Mouse (Mus musculus) myocyte (in vitro differentiated cells): ENCODE measurements at regions not wholly inside any gene's neighbourhood (a gene's known extent, or its start where the extent isn't known, plus 50 kb on each side); places are given as distances from the start of the nearest gene placed in this dataset.

Source experiments
- H3K27me3 ChIP-seq: one replicate; pipeline ENCODE4 v1.6.1; 2011; ENCODE audit not compliant: control insufficient read depth, insufficient read depth, insufficient read length
- H3K36me3 ChIP-seq: one replicate; pipeline ENCODE4 v1.6.1; 2011; ENCODE audit not compliant: control insufficient read depth, insufficient read depth
- H3K4me2 ChIP-seq: one replicate; pipeline ENCODE4 v1.6.1; 2011; ENCODE audit warnings: low read depth, control low read depth
- H3K4me3 ChIP-seq: one replicate; pipeline ENCODE4 v1.5.1; 2011; ENCODE audit warnings: mild to moderate bottlenecking, control low read depth, moderate library complexity
- H3K79me2 ChIP-seq: one replicate; pipeline ENCODE4 v1.6.1; 2011; ENCODE audit not compliant: control insufficient read depth, insufficient read depth
- H3ac ChIP-seq: one replicate; pipeline ENCODE4 v1.6.1; 2011; ENCODE audit not compliant: control insufficient read depth, insufficient read length
- CEBPB ChIP-seq: IDR thresholded peaks from 2 replicates; pipeline ENCODE4 v1.6.1; 2011; ENCODE audit warnings: mild to moderate bottlenecking, moderate library complexity; ENCODE audit not compliant: poor library complexity, insufficient read depth, severe bottlenecking
- E2F4 ChIP-seq: IDR thresholded peaks from one replicate; pipeline ENCODE4 v1.6.1; 2011; ENCODE audit warnings: mild to moderate bottlenecking, control low read depth, moderate library complexity; ENCODE audit not compliant: insufficient read depth
- MAX ChIP-seq: IDR thresholded peaks from one replicate; pipeline ENCODE4 v1.6.1; 2011; ENCODE audit warnings: low read depth, mild to moderate bottlenecking, control low read depth
- MYOD1 ChIP-seq, 3 experiments: IDR thresholded peaks; one replicate each; pipeline ENCODE4 v1.6.1; 2011; ENCODE audit warnings: control low read depth in 2 of 3, low read depth in 2 of 3, mild to moderate bottlenecking in 2 of 3, moderate library complexity in 1 of 3; ENCODE audit not compliant: insufficient read length in 2 of 3, control insufficient read depth in 1 of 3
- MYOG ChIP-seq, 3 experiments: IDR thresholded peaks; one replicate each; pipeline ENCODE4 v1.6.1; 2011; ENCODE audit warnings: control low read depth in 2 of 3, low read depth in 2 of 3, mild to moderate bottlenecking in 2 of 3; ENCODE audit not compliant: insufficient read length in 2 of 3, control insufficient read depth in 1 of 3, insufficient read depth in 1 of 3
- POLR2A ChIP-seq: IDR thresholded peaks from one replicate; pipeline ENCODE4 v1.6.1; 2011; ENCODE audit warnings: low read depth, mild to moderate bottlenecking, control low read depth, moderate library complexity; ENCODE audit not compliant: insufficient read length
- POLR2AphosphoS2 ChIP-seq: IDR thresholded peaks from one replicate; pipeline ENCODE4 v1.6.1; 2011; ENCODE audit warnings: low read depth, control low read depth; ENCODE audit not compliant: insufficient read length
- REST ChIP-seq: IDR thresholded peaks from one replicate; pipeline ENCODE4 v1.6.1; 2011; ENCODE audit warnings: mild to moderate bottlenecking, control low read depth, moderate library complexity; ENCODE audit not compliant: insufficient read depth, insufficient read length
- SRF ChIP-seq: IDR thresholded peaks from one replicate; pipeline ENCODE4 v1.6.1; 2011; ENCODE audit warnings: low read depth; ENCODE audit not compliant: control insufficient read depth, insufficient read length
- TCF12 ChIP-seq: IDR thresholded peaks from one replicate; pipeline ENCODE4 v1.6.1; 2011; ENCODE audit warnings: mild to moderate bottlenecking, control low read depth; ENCODE audit not compliant: poor library complexity, insufficient read depth, severe bottlenecking
- TCF3 ChIP-seq: IDR thresholded peaks from one replicate; pipeline ENCODE4 v1.6.1; 2011; ENCODE audit warnings: low read depth, control low read depth; ENCODE audit not compliant: insufficient read length
- USF1 ChIP-seq: IDR thresholded peaks from one replicate; pipeline ENCODE4 v1.6.1; 2011; ENCODE audit warnings: low read depth, mild to moderate bottlenecking, control low read depth, moderate library complexity

DNA sequence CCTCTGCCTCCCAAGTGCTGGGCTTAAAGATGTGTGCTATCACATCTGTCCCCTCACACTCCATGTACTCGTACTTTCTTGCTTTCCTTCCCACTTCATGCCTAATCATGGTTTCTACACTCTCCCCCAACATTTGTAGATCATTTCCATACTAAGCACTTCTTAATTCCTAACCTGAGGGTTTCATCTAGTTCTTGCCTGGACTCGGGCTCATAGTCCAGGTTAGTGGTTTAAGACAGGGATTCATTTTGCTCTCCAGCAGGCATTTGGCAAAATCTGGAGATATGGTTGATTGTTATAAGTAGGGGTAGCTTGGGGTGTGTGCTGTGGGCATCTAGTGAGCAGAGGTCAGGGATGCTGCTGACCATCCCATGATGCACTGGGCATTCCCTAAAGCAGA, 108.3 kb downstream of the Ppp4r2 start:
- H3K36me3 ChIP-seq: no peaks in the 10 kb centered on the region
- TF ChIP-seq MAX (no peak), SRF (no peak), POLR2AphosphoS2 (no peak), REST (no peak), MYOD1 (IDR thresholded peaks at IDR 0.05; ENCODE audit: control insufficient read depth in 1 of 3, insufficient read length in 2 of 3, low read depth in 2 of 3) (no peak), TCF3 (no peak), USF1 (no peak), TCF12 (no peak), MYOG (IDR thresholded peaks at IDR 0.05; ENCODE audit: control insufficient read depth in 1 of 3, insufficient read depth in 1 of 3, insufficient read length in 2 of 3, low read depth in 2 of 3) (no peak), E2F4 (no peak), CEBPB (no peak), POLR2A (no peak)
- H3K27me3 ChIP-seq: peaks cover 18% of the 10 kb centered on the region
- no peak overlapping the region for H3ac ChIP-seq
- H3K79me2 ChIP-seq: no peaks in the 10 kb centered on the region
- no peak overlapping the region for H3K4me3 ChIP-seq
- H3K4me2 ChIP-seq: no peak overlapping the region

DNA sequence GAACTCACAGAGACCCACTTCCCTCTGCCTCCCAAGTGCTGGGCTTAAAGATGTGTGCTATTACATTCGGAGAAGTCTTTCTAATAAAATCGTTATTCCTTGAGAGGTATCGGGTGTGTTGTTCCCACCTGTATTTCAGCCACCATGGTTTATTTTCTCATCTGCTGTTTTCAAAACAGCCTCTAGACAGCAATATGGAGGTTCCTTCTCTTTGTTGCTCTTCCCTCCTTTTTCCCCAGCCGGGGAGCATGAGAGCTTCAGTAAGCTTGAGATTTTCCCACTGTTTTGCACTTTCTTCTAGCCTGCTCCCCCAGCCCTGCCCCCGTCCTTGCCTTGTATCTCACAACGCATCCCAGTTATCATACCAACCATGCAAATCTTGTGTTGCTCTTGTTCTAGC, 109.5 kb downstream of the Ppp4r2 start:
- Histone ChIP-seq H3K27me3 (peaks cover 23% of the 10 kb centered on the region), H3K36me3 (no peaks in the 10 kb centered on the region), H3K4me2 (no peak overlapping the region), H3K4me3 (no peak overlapping the region), H3ac (no peak overlapping the region), H3K79me2 (no peaks in the 10 kb centered on the region)
- no peak for TF ChIP-seq SRF
- TF ChIP-seq MYOG (IDR thresholded peaks at IDR 0.05; ENCODE audit: control insufficient read depth in 1 of 3, insufficient read depth in 1 of 3, insufficient read length in 2 of 3, low read depth in 2 of 3): no peak
- TF ChIP-seq CEBPB: no peak
- no peak for TF ChIP-seq TCF12
- TF ChIP-seq TCF3: no peak

DNA sequence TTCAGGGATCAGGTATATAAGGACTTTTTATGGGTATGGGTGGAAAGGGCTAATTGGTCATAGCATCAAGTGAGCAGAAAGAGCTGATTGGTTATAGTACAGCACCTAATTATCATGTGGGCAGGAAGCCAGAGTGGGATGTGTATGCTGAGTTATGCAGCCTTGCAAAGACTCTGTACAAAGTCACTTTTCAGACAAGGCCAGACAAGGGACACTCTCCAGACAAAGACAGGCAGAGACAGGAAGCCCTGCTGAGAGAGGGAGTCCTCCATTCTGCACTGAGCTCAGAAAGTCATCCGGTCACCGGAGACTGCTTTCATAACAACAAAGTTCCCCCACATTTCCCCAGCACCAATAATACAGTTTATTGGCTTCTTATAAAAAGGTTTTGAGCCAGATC, 112.4 kb downstream of the Ppp4r2 start:
- no peak overlapping the region for H3ac ChIP-seq
- H3K79me2 ChIP-seq: no peaks in the 10 kb centered on the region
- no peak overlapping the region for H3K4me2 ChIP-seq
- no peaks in the 10 kb centered on the region for H3K36me3 ChIP-seq
- TF ChIP-seq USF1: no peak
- no peak for TF ChIP-seq SRF
- TF ChIP-seq MYOG (IDR thresholded peaks at IDR 0.05; ENCODE audit: control insufficient read depth in 1 of 3, insufficient read depth in 1 of 3, insufficient read length in 2 of 3, low read depth in 2 of 3): no peak
- TF ChIP-seq E2F4: no peak
- TF ChIP-seq MYOD1 (IDR thresholded peaks at IDR 0.05; ENCODE audit: control insufficient read depth in 1 of 3, insufficient read length in 2 of 3, low read depth in 2 of 3): no peak
- TF ChIP-seq REST: no peak
- TF ChIP-seq POLR2A: no peak
- no peak for TF ChIP-seq TCF3
- TF ChIP-seq CEBPB: no peak
- TF ChIP-seq TCF12: no peak
- no peak for TF ChIP-seq POLR2AphosphoS2
- TF ChIP-seq MAX: no peak
- peaks cover 14% of the 10 kb centered on the region for H3K27me3 ChIP-seq
- no peak overlapping the region for H3K4me3 ChIP-seq

DNA sequence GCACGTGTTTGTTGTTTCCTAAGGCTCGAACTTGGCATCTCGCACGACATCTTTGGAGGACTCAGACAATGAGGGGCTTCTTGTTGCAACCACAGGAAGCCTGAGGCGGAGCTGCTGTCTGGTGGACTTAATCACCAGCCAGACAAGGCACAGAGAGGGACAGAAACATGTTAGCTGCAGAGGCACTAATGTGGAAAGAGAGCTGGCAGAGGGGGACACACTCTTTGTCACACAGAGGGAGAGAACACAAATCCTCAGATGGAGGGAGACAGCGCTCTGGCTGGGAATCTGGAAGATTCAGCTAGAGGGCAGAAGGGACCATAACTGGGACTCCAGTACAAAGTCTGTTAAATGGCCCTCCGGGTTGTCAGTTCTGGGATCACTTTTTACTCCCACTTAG, 114.9 kb downstream of the Ppp4r2 start:
- no peak overlapping the region for H3K4me3 ChIP-seq
- no peaks in the 10 kb centered on the region for H3K36me3 ChIP-seq
- H3ac ChIP-seq: no peak overlapping the region
- no peaks in the 10 kb centered on the region for H3K79me2 ChIP-seq
- peaks cover 11% of the 10 kb centered on the region for H3K27me3 ChIP-seq
- H3K4me2 ChIP-seq: no peak overlapping the region
- TF ChIP-seq MYOG (IDR thresholded peaks at IDR 0.05; ENCODE audit: control insufficient read depth in 1 of 3, insufficient read depth in 1 of 3, insufficient read length in 2 of 3, low read depth in 2 of 3) (no peak), REST (no peak), TCF3 (no peak), TCF12 (no peak), POLR2A (no peak), SRF (no peak), MAX (no peak), E2F4 (no peak), POLR2AphosphoS2 (no peak), CEBPB (no peak), USF1 (no peak), MYOD1 (IDR thresholded peaks at IDR 0.05; ENCODE audit: control insufficient read depth in 1 of 3, insufficient read length in 2 of 3, low read depth in 2 of 3) (no peak)

- no peaks in the 10 kb centered on the region for H3K36me3 ChIP-seq
- H3K4me2 ChIP-seq: no peak overlapping the region
- H3K27me3 ChIP-seq: peaks cover 11% of the 10 kb centered on the region
- H3ac ChIP-seq: no peak overlapping the region
- TF ChIP-seq MAX (no peak), MYOG (IDR thresholded peaks at IDR 0.05; ENCODE audit: control insufficient read depth in 1 of 3, insufficient read depth in 1 of 3, insufficient read length in 2 of 3, low read depth in 2 of 3) (no peak), MYOD1 (IDR thresholded peaks at IDR 0.05; ENCODE audit: control insufficient read depth in 1 of 3, insufficient read length in 2 of 3, low read depth in 2 of 3) (no peak), E2F4 (no peak)
- no peak overlapping the region for H3K4me3 ChIP-seq
- no peaks in the 10 kb centered on the region for H3K79me2 ChIP-seq
Observed at GRCm38 (mm10) chr6:100951646-100952045, 118.2 kb downstream of the Ppp4r2 start.

DNA sequence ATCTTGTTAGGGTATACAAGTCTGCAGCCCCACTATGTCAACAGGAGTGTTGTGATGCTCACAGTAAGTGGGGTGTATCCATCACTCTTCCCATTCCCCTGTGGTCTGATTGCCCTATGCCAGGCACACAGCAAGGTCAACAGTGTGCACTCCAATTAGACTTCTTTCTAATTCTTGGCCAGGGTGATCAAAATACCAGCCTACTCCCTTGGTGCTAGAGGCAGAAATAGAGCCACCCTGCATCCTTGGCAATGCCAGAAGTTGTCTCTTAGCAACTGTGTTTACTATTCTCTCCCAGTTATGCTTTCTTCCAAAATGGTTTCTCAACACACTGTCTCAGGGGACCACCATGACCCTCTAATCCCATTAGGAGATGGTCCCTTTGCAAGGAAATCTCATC, 119.0 kb downstream of the Ppp4r2 start:
- Histone ChIP-seq H3K4me2 (no peak overlapping the region), H3K4me3 (no peak overlapping the region), H3K79me2 (no peaks in the 10 kb centered on the region), H3ac (no peak overlapping the region), H3K27me3 (peaks cover 11% of the 10 kb centered on the region), H3K36me3 (no peaks in the 10 kb centered on the region)
- TF ChIP-seq MYOD1 (IDR thresholded peaks at IDR 0.05; ENCODE audit: control insufficient read depth in 1 of 3, insufficient read length in 2 of 3, low read depth in 2 of 3) (no peak), E2F4 (no peak), MYOG (IDR thresholded peaks at IDR 0.05; ENCODE audit: control insufficient read depth in 1 of 3, insufficient read depth in 1 of 3, insufficient read length in 2 of 3, low read depth in 2 of 3) (no peak), TCF3 (no peak), USF1 (no peak), CEBPB (no peak), MAX (no peak), REST (no peak), TCF12 (no peak), SRF (no peak), POLR2AphosphoS2 (no peak), POLR2A (no peak)
